Mouse (Mus musculus) embryonic facial prominence, embryonic 14.5 days (tissue): ENCODE results near the gene Tbpl2. TPM values are rescaled to one million over a fixed set of nuclear protein-coding genes. Genes with fewer than 3 reads are reported as not detected.
A peak's percentile ranks its signal among the peaks of the same experiment; 100 is the strongest.

Experiments used
- ATAC-seq: fragments of 200-750 bp; cut with Nextera tagmentation; 2 replicates; pipeline ENCODE4 v1.8.0; 2017; ENCODE audit warnings: low read depth, moderate number of reproducible peaks, moderate TSS enrichment
- DNase-seq: peaks from one replicate; pipeline ENCODE4 v3.0.0-alpha.2; 2015; ENCODE audit warnings: low spot score
- H3K27ac ChIP-seq: fragments of 300-500 bp; sonication (generic); replicated peaks from 2 replicates; pipeline ENCODE4 v1.5.1; 2014; ENCODE audit warnings: low read depth, mild to moderate bottlenecking, low read length, moderate library complexity
- H3K27me3 ChIP-seq: fragments of 300-500 bp; sonication (generic); replicated peaks from 2 replicates; pipeline ENCODE4 v1.6.1; 2014; ENCODE audit warnings: low read length; ENCODE audit not compliant: control insufficient read depth, insufficient read depth
- H3K36me3 ChIP-seq: fragments of 300-500 bp; sonication (generic); 2 replicates; pipeline ENCODE4 v1.6.1; 2014; ENCODE audit warnings: low read length, mixed read lengths; ENCODE audit not compliant: control insufficient read depth, insufficient read depth
- H3K4me1 ChIP-seq: fragments of 300-500 bp; sonication (generic); 2 replicates; pipeline ENCODE4 v1.6.1; 2014; ENCODE audit warnings: antibody characterized with exemption, low read length; ENCODE audit not compliant: control insufficient read depth, insufficient read depth
- H3K4me2 ChIP-seq: fragments of 300-500 bp; sonication (generic); 2 replicates; pipeline ENCODE4 v1.6.1; 2014; ENCODE audit warnings: low read depth, mild to moderate bottlenecking, low read length, moderate library complexity, mixed read lengths
- H3K4me3 ChIP-seq: fragments of 300-500 bp; sonication (generic); 2 replicates; pipeline ENCODE4 v1.5.1; 2014; ENCODE audit warnings: low read depth, mild to moderate bottlenecking, low read length
- H3K9ac ChIP-seq: fragments of 300-500 bp; sonication (generic); 2 replicates; pipeline ENCODE4 v1.6.1; 2014; ENCODE audit warnings: low read depth, mild to moderate bottlenecking, low read length, moderate library complexity, mixed read lengths
- H3K9me3 ChIP-seq: fragments of 300-500 bp; sonication (generic); 2 replicates; pipeline ENCODE4 v1.6.1; 2016; ENCODE audit warnings: low read length; ENCODE audit not compliant: control insufficient read depth
- WGBS: fragments of 180-500 bp; shearing (Covaris S2); extraction: QIAGEN DNeasy Blood & Tissue Kit; methylation state at CpG from one replicate; pipeline ENCODE4 v1.1.7; 2014; 5-methylcytosine and 5-hydroxymethylcytosine counted together
- polyA plus RNA-seq: library from polyadenylated mRNA; unstranded; fragments of >200 nt; fragmentation: Nextera tagmentation; extraction: Ambion mirVana; gene quantifications from 2 replicates; pipeline ENCODE4 v1.2.1, GENCODE M21; 2014

Gene Tbpl2
- not detected in 2 replicates for polyA plus RNA-seq

DNA sequence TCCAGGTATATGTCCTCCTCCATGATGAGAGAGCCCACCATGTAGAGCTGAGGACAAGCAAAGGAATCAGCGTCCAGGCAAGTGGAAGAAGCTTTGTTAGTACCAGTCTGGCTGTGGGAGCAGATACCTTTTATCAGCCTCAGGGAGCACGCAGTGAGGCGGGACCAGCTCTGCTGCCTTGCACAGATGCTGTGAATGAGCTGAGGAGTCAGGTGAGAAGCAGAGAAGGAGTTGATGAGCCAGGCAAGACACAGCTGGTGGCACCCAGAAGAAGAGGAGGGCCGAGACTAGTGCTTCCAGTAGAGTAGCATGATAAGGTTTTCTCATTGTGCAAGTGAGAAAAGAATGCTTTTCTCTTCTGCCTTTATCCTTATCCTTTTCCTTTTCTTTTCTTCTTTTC lies at the start of gene Tbpl2:
Tbpl2 (minus strand) TSS at position 101 of the 400 bp plus-strand sequence.
- no peak within 1 kb of the TSS for H3K4me3 ChIP-seq
- ATAC-seq (no peak), DNase-seq (no peak)
- no peaks in the 10 kb centered on the region for H3K27me3 ChIP-seq
- H3K36me3 ChIP-seq: no peaks in the 10 kb centered on the region
- 76% methylated on average over 4 of the region's 4 CpGs for WGBS
- no peak within 1 kb of the TSS for H3K9ac ChIP-seq
- H3K4me1 ChIP-seq: no peaks in the 10 kb centered on the region
- H3K27ac ChIP-seq: no peak within 1 kb of the TSS
- no peak within 1 kb of the TSS for H3K4me2 ChIP-seq
- H3K9me3 ChIP-seq: no peaks in the 10 kb centered on the region

DNA sequence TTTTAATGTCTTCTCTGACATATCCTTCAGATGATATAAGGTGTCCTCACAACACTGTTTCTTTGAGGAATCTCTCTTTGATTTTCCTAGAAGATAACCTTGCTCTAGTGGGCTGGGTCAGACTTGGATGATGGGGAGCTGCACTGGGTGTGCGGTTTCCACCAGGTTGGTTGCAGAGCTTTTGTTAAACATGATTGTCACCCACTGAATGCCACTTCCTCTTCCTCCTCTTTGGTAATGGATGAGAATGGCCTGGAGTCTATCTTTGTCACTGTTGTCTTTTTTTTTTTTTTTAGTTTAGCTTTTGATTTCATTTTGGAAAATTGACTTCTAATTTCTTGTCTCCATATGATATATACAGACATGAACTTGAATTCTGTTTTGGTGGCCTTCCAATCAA lies 38.0 kb upstream of the Tbpl2 start:
- no peak for DNase-seq
- no peak for ATAC-seq
- Histone ChIP-seq H3K9ac (no peak overlapping the region), H3K27me3 (no peaks in the 10 kb centered on the region), H3K4me3 (no peak overlapping the region), H3K36me3 (no peaks in the 10 kb centered on the region), H3K4me1 (no peaks in the 10 kb centered on the region), H3K27ac (no peak overlapping the region), H3K9me3 (no peaks in the 10 kb centered on the region), H3K4me2 (no peak overlapping the region)
- WGBS: 87% methylated on average over 1 of the region's 1 CpGs

DNA sequence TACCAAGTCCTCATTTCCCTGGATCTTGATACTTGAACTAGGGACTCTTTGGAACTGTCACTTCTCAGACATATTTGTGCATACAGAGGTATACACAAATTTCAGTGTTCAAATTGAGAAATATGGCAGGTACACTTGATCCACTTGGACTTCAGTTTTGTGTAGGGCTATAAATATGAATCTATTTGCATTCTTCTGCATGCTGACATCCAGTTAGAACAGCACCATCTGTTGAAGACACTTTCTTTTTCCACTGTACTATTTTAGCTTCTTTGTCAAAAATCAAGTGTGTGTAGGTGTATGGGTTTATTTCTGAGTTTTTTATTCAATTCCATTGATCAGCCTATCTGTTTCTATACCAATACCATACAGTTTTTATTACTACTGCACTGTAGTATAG lies 12.7 kb upstream of the Tbpl2 start:
- Histone ChIP-seq H3K27ac (no peak overlapping the region), H3K27me3 (no peaks in the 10 kb centered on the region), H3K9ac (no peak overlapping the region), H3K36me3 (no peaks in the 10 kb centered on the region), H3K4me1 (no peaks in the 10 kb centered on the region), H3K4me3 (no peak overlapping the region), H3K4me2 (no peak overlapping the region), H3K9me3 (no peaks in the 10 kb centered on the region)
- ATAC-seq (no peak), DNase-seq (no peak)

DNA sequence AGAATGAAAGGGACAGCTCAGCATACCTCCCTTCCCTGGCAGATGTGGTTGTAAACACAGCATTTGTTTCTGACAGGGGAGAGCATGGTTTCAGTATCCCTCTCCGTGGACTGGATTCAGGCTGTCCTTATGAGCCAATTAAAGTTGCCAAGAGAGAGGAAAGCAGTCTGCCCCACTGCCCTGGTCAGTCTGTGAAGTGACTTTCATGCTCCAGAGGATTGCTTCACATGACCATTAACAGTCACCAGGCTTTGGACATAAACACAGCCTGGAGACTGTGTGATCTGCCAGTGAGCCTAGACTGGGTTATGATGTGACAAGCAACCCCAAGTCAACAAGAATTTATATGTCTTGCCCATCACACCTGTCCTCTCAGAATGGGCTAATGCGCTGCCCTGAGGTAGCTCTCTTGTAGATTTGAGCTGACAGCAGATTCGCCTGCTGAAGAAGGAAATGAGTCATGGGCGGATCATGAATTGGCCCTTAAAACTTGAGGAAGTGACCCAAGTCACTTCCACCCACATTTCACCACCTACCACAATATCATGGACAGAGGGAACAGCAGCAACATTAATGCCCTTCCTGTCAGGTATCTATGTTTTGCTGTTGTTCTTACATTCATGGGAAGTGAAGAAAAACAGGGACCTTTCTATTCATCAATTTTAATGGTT lies 7.4 kb upstream of the Tbpl2 start:
- Histone ChIP-seq H3K27me3 (no peaks in the 10 kb centered on the region), H3K9ac (no peak overlapping the region), H3K4me3 (no peak overlapping the region), H3K36me3 (no peaks in the 10 kb centered on the region), H3K4me2 (no peak overlapping the region), H3K4me1 (no peaks in the 10 kb centered on the region), H3K27ac (no peak overlapping the region), H3K9me3 (no peaks in the 10 kb centered on the region)
- DNase-seq: no peak
- WGBS: 80% methylated on average over 4 of the region's 4 CpGs
- no peak for ATAC-seq

DNA sequence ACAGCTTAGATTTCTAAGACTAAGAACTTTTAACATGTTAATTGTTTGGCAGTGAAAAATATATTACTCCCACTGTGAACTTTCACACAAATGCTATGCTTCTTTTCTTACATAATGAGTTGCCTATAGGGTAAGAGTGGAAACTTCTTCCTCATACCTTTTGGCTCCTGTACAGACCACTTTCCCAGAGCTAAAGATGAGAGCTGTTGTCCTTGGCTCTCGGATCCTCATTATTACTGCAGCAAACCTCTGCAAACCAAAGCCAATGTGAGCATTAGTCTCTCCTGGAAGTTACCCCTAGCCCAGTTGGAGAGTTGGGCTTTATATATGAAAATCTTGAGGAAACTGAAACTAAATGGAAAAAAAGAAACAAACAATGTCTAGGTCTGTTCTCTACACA lies 5.5 kb downstream of the Tbpl2 start:
- H3K4me1 ChIP-seq: no peaks in the 10 kb centered on the region
- H3K4me2 ChIP-seq: no peak overlapping the region
- ATAC-seq (no peak), DNase-seq (no peak)
- H3K36me3 ChIP-seq: no peaks in the 10 kb centered on the region
- no peak overlapping the region for H3K4me3 ChIP-seq
- no peak overlapping the region for H3K27ac ChIP-seq
- no peaks in the 10 kb centered on the region for H3K27me3 ChIP-seq
- H3K9me3 ChIP-seq: no peaks in the 10 kb centered on the region
- H3K9ac ChIP-seq: no peak overlapping the region
- 79% methylated on average over 1 of the region's 1 CpGs for WGBS

DNA sequence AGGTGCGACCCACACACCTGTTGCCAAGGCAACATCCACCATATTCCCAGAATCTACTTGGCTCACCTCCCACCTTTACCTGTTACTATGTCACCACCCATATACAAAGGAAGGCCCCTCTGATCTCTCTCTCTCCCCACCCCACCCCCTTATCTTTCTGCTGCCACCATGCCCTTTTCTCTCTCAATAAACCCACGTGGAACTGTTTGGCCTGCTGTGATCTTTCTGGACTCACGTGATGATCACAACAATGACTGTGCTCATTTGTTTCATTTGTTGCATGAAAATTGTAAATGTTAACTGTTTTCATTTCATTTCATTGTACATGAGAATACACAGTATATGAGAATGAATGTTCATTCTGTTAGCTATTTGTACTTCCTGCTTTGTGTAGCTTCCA lies 45.9 kb downstream of the Tbpl2 start:
- Histone ChIP-seq H3K4me2 (no peak overlapping the region), H3K9ac (no peak overlapping the region), H3K4me3 (no peak overlapping the region), H3K9me3 (no peaks in the 10 kb centered on the region), H3K4me1 (no peaks in the 10 kb centered on the region), H3K27ac (no peak overlapping the region), H3K27me3 (no peaks in the 10 kb centered on the region), H3K36me3 (no peaks in the 10 kb centered on the region)
- WGBS: 90% methylated on average over 3 of the region's 3 CpGs
- DNase-seq (no peak), ATAC-seq (no peak)

DNA sequence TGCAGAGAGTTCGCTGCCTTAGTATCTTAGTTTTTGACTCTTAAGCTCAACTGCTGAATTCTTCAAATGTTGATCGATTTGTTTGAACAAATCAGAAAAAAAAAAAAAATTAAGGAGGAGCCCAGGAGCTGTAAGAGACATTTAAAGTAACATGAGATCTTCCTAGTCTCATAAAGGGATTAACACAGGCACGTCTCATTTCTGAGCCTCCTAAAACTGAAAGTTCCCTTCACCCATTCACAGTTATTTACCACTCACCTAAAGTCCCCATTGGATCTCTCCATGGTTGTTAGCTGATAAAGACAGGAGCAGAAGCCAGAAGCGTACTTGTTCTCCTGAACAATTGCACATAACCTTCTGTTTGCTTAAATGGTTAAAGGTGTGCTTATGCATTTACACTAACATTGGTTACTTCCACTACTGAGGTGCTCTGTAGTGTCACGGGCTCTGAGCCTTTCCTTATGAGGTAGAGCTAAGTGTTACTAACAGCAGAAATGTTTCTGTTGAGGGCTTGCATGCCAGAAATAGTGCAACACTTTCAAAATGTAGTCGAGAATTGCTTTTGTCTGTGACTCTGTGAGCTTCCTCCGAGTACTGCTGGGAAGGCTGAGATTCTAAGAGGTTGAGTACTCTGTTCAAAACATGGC lies 46.9 kb downstream of the Tbpl2 start, which contains the start of gene Hnmt:
Hnmt (minus strand) TSS at position 51 of the 647 bp plus-strand sequence.
- Histone ChIP-seq H3K27me3 (no peaks in the 10 kb centered on the region), H3K4me1 (no peaks in the 10 kb centered on the region), H3K9ac (peak within 1 kb of the TSS; percentile 40), H3K4me2 (peak within 1 kb of the TSS; percentile 57), H3K36me3 (no peaks in the 10 kb centered on the region), H3K4me3 (peak within 1 kb of the TSS; percentile 37), H3K9me3 (no peaks in the 10 kb centered on the region), H3K27ac (no peak within 1 kb of the TSS)
- peak; percentile 2 for DNase-seq
- WGBS: 40% methylated on average over 7 of the region's 7 CpGs
- ATAC-seq: no peak

DNA sequence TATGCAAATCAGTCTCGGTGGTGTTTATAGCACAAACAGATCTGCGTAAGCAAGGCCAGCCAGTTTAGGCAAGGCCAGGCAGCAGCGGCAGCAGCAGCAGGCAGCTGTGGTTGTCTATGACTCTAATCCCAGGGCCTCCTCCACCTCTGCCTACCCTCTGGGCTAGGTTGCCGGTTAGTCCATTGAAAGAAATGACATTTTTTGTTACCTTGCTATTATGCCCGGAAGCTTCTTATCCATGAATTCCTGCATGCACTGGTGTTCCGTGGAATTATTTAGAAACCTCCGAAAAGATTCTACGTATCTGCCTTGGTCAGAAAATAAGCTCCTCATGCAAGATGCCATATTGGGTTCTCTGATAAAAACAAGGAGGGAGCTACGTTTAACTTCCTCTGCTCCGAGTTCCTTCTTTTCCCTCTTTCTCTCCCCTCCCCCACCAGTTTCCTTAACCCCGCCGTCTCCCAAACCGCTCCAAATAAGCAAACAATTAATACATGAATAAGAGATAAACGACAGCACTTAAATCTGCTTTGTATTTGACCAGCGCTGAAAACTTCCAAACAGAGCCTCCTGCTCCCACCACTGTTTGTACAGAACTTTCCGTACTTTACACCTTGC lies 47.8 kb downstream of the Tbpl2 start:
- ATAC-seq (peak; percentile 65; the same call in 1 of the 2 replicates), DNase-seq (peak; percentile 57)
- peak overlapping the region; percentile 40 for H3K9ac ChIP-seq
- H3K4me1 ChIP-seq: no peaks in the 10 kb centered on the region
- H3K4me2 ChIP-seq: peak overlapping the region; percentile 57
- H3K27me3 ChIP-seq: no peaks in the 10 kb centered on the region
- WGBS: 10% methylated on average over 16 of the region's 16 CpGs
- H3K9me3 ChIP-seq: no peaks in the 10 kb centered on the region
- peak overlapping the region; percentile 37 for H3K4me3 ChIP-seq
- no peak overlapping the region for H3K27ac ChIP-seq
- no peaks in the 10 kb centered on the region for H3K36me3 ChIP-seq
